In the genomic region with DNA sequence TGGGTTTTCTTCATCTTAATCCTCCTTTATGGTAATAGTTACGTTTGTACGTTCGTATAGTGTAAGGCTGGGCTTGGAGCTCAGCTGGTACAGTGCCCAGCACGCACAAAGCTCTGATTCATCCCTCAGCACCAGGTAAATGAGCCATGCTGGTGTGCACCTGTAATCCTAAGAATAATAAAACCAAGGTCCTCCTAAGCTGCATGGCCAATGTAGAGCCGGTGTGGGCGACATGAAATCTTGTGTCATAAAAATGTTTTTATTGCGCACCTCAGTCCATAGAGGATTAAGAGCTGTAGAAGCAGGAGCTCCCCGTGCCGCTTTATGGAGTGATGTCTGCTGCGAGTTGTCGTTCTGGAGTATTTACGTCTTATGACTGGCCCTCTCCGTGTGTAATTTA, we compare ENCODE assay signal across 29 mouse cellular contexts. TPM values are rescaled to one million over a fixed set of nuclear protein-coding genes. Genes with fewer than 3 reads are reported as not detected.
DNase-seq lines count a peak whose midpoint lies in the region; ATAC-seq and TF ChIP-seq lines count a peak whose summit lies in the region.
"Had no signal": no experiment of that assay in that cellular context is flagged by ENCODE, and none has a peak within 500 bp of the region (broad histone marks: within the 10 kb centered on the region; RNA-seq: fewer than 3 reads in every experiment).

No protein-coding gene starts in this region.

- H3K4me3 ChIP-seq in limb, embryonic 13.5 days = no peak overlapping the region
- no peak overlapping the region for H3K4me3 ChIP-seq in limb, embryonic 10.5 days
- no peak overlapping the region for H3K4me3 ChIP-seq in ES-E14 (ENCODE audit: insufficient read depth in 1 of 2, low read depth in 1 of 2, low read length in 2 of 2, poor library complexity in 1 of 2, severe bottlenecking in 1 of 2)
- no peak overlapping the region for H3K4me3 ChIP-seq in intestine, embryonic 16.5 days (ENCODE audit: low read length)
- H3K4me3 ChIP-seq: heart, embryonic 12.5 days; heart, embryonic 15.5 days had no signal

- H3K4me2 ChIP-seq in limb, embryonic 13.5 days (replicated peaks) = no peak overlapping the region
- no peak overlapping the region for H3K4me2 ChIP-seq in intestine, embryonic 16.5 days (ENCODE audit: low read depth, low read length)
- H3K4me2 ChIP-seq: heart, embryonic 12.5 days; heart, embryonic 15.5 days; hindbrain, embryonic 14.5 days had no signal

- in situ Hi-C loops in ES-E14 (cut with MboI; ENCODE audit: low sequenced_read_pairs in 2 of 2, unreplicated experiment in 2 of 2) = no loop called here

- peak; percentile 59; the same call in 1 of the 2 replicates for ATAC-seq in limb, embryonic 13.5 days (ENCODE audit: low FRiP score, low read depth)
- ATAC-seq in intestine, embryonic 16.5 days = peak; percentile 70
- ATAC-seq: activated CD4-positive, CD25-positive, alpha-beta regulatory T cell, adult 4 months; CD4-positive, CD25-positive, alpha-beta regulatory T cell, adult 4 months; forebrain, embryonic 14.5 days; forebrain, postnatal 0 days; hindbrain, postnatal 0 days; inflammation-experienced regulatory T-cells, adult 6 months had no signal

- peaks cover 8% of the 10 kb centered on the region for H3K4me1 ChIP-seq in limb, embryonic 13.5 days
- H3K4me1 ChIP-seq in limb, embryonic 10.5 days = peaks cover 5% of the 10 kb centered on the region
- H3K4me1 ChIP-seq in ES-E14 (ENCODE audit: control insufficient read depth in 2 of 2, insufficient read depth in 2 of 2, low read length in 2 of 2, poor library complexity in 1 of 2) = peaks cover 0 to 2% of the 10 kb centered on the region in 2 experiments; a peak in 1 of 4 replicates
- H3K4me1 ChIP-seq in intestine, embryonic 16.5 days (ENCODE audit: control insufficient read depth, insufficient read depth, low read length) = no peaks in the 10 kb centered on the region
- H3K4me1 ChIP-seq: heart, embryonic 15.5 days had no signal

- H3K9me3 ChIP-seq in limb, embryonic 13.5 days = no peaks in the 10 kb centered on the region
- no peaks in the 10 kb centered on the region for H3K9me3 ChIP-seq in limb, embryonic 10.5 days (replicated peaks)
- H3K9me3 ChIP-seq in ES-E14 (ENCODE audit: control insufficient read depth, insufficient read depth, low read depth, low read length) = no peaks in the 10 kb centered on the region
- no peaks in the 10 kb centered on the region for H3K9me3 ChIP-seq in intestine, embryonic 16.5 days (ENCODE audit: control insufficient read depth, low read length)
- H3K9me3 ChIP-seq: heart, embryonic 12.5 days; heart, embryonic 15.5 days had no signal

- H3K27ac ChIP-seq in limb, embryonic 13.5 days = no peak overlapping the region
- no peak overlapping the region for H3K27ac ChIP-seq in limb, embryonic 10.5 days
- no peak overlapping the region for H3K27ac ChIP-seq in ES-E14 (ENCODE audit: insufficient read depth, low read depth, low read length, poor library complexity, severe bottlenecking)
- H3K27ac ChIP-seq in intestine, embryonic 16.5 days (ENCODE audit: low read length) = no peak overlapping the region
- H3K27ac ChIP-seq: heart, embryonic 15.5 days; hindbrain, embryonic 14.5 days; hindbrain, postnatal 0 days had no signal

- H3K9ac ChIP-seq in limb, embryonic 13.5 days = no peak overlapping the region
- H3K9ac ChIP-seq in ES-E14 (ENCODE audit: insufficient read depth, low read depth, low read length, poor library complexity, severe bottlenecking) = peak overlapping the region; percentile 64; the same call in 1 of the 2 replicates
- H3K9ac ChIP-seq in intestine, embryonic 16.5 days (ENCODE audit: low read depth, low read length) = no peak overlapping the region
- H3K9ac ChIP-seq: forebrain, postnatal 0 days; heart, embryonic 12.5 days; heart, embryonic 15.5 days; hindbrain, embryonic 14.5 days had no signal

- peaks cover 29% of the 10 kb centered on the region for H3K36me3 ChIP-seq in limb, embryonic 13.5 days
- H3K36me3 ChIP-seq in limb, embryonic 10.5 days = peaks cover 33% of the 10 kb centered on the region
- H3K36me3 ChIP-seq in ES-E14 (ENCODE audit: control insufficient read depth, insufficient read depth, low read length, poor library complexity, severe bottlenecking) = no peaks in the 10 kb centered on the region
- no peaks in the 10 kb centered on the region for H3K36me3 ChIP-seq in intestine, embryonic 16.5 days (ENCODE audit: control insufficient read depth, insufficient read depth, low read length)

- DNase-seq in limb, embryonic 10.5 days (ENCODE audit: low spot score) = no peak
- no peak for DNase-seq in ES-E14 (ENCODE audit: low read depth, low spot score)
- peak; percentile 70 for DNase-seq in fat pad, adult 2 months (ENCODE audit: extremely low read depth, low read depth, low spot score)
- DNase-seq in adrenal gland, postnatal 10 days = no peak
- DNase-seq: adrenal gland, adult 8-10 months; cerebellum, adult 18-20 months; cerebellum, adult 9-10 months; gastrocnemius, postnatal 10 days; gastrocnemius, postnatal 36 days; heart, adult 18-20 months; heart, postnatal 10 days had no signal

- no peaks in the 10 kb centered on the region for H3K27me3 ChIP-seq in limb, embryonic 13.5 days
- no peaks in the 10 kb centered on the region for H3K27me3 ChIP-seq in limb, embryonic 10.5 days (ENCODE audit: low read depth, poor library complexity, severe bottlenecking)
- H3K27me3 ChIP-seq in intestine, embryonic 16.5 days (replicated peaks; ENCODE audit: control insufficient read depth, insufficient read depth, low read length) = no peaks in the 10 kb centered on the region
- H3K27me3 ChIP-seq: heart, embryonic 12.5 days; heart, embryonic 15.5 days had no signal

- 72% methylated on average over 13 of the region's 13 CpGs for WGBS in limb, embryonic 13.5 days
- WGBS in limb, embryonic 10.5 days = 93% methylated on average over 13 of the region's 13 CpGs
- WGBS in intestine, embryonic 16.5 days = 78% methylated on average over 13 of the region's 13 CpGs

TF ChIP-seq in ES-E14, 5 proteins besides CTCF, POLR2A, EP300 and RAD21:
- no peak for TF ChIP-seq HCFC1 (IDR thresholded peaks at IDR 0.05; ENCODE audit: borderline replicate concordance, insufficient read depth, low read length)

RNA-seq across cellular contexts. Expression of gene Tmbim7, which starts 17.7 kb away (rescaled TPM):
- not detected in 2 replicates for polyA plus RNA-seq in limb, embryonic 13.5 days (2015; fragmentation: Nextera tagmentation; extraction: Ambion mirVana)
- not detected in 2 replicates for polyA plus RNA-seq in limb, embryonic 10.5 days (2016; fragmentation: Nextera tagmentation; extraction: Ambion mirVana)
- not detected in 2 replicates for total RNA-seq in ES-E14 (2012; rRNA removed)
- polyA plus RNA-seq in intestine, embryonic 16.5 days (2015; fragmentation: Nextera tagmentation; extraction: Ambion mirVana) = not detected in 2 replicates
- not detected for total RNA-seq in adrenal gland, postnatal 10 days (2021)
- total RNA-seq: adrenal gland, adult 8-10 months; adrenal gland, postnatal 36 days; forebrain, postnatal 0 days; gastrocnemius, postnatal 10 days; gastrocnemius, postnatal 36 days; heart, adult 18-20 months; heart, postnatal 10 days; heart, postnatal 4 days; hindbrain, postnatal 0 days had no signal
- polyA plus RNA-seq: C2C12; CD4-positive, CD25-positive, alpha-beta regulatory T cell, adult 4 months; embryonic facial prominence, embryonic 11.5 days; embryonic facial prominence, embryonic 14.5 days; forebrain, embryonic 11.5 days; forebrain, embryonic 14.5 days; forebrain, postnatal 0 days; heart, embryonic 12.5 days; heart, embryonic 15.5 days; hindbrain, embryonic 11.5 days; hindbrain, embryonic 14.5 days; hindbrain, postnatal 0 days; inflammation-experienced regulatory T-cells, adult 6 months had no signal

RNA-seq across cellular contexts. Expression of gene Gatad1, which starts 23.7 kb away (rescaled TPM):
- polyA plus RNA-seq in limb, embryonic 13.5 days (2015; fragmentation: Nextera tagmentation; extraction: Ambion mirVana) = 60.8 and 63.3 TPM in 2 replicates
- 66.9 and 68.7 TPM in 2 replicates for polyA plus RNA-seq in limb, embryonic 10.5 days (2016; fragmentation: Nextera tagmentation; extraction: Ambion mirVana)
- 67.4 and 90.0 TPM in 2 replicates for total RNA-seq in ES-E14 (2012; rRNA removed)
- 50.9 and 52.4 TPM in 2 replicates for polyA plus RNA-seq in intestine, embryonic 16.5 days (2015; fragmentation: Nextera tagmentation; extraction: Ambion mirVana)
- total RNA-seq in adrenal gland, postnatal 10 days (2021) = 100 to 1,000 TPM; 121 to 123 TPM

RNA-seq across cellular contexts. Expression of gene Rbm48, which starts 36.9 kb away (rescaled TPM):
- polyA plus RNA-seq in limb, embryonic 13.5 days (2015; fragmentation: Nextera tagmentation; extraction: Ambion mirVana) = 14.2 and 17.4 TPM in 2 replicates
- polyA plus RNA-seq in limb, embryonic 10.5 days (2016; fragmentation: Nextera tagmentation; extraction: Ambion mirVana) = 13.4 and 15.2 TPM in 2 replicates
- total RNA-seq in ES-E14 (2012; rRNA removed) = 21.9 and 25.0 TPM in 2 replicates
- 8.9 and 10.3 TPM in 2 replicates for polyA plus RNA-seq in intestine, embryonic 16.5 days (2015; fragmentation: Nextera tagmentation; extraction: Ambion mirVana)
- total RNA-seq in adrenal gland, postnatal 10 days (2021) = 10 to 100 TPM in 1 of 2 experiments, 1 to 10 TPM in 1; 8.0 to 11.6 TPM

RNA-seq across cellular contexts. Expression of gene Pex1, which starts 37.4 kb away (rescaled TPM):
- 22.0 and 22.7 TPM in 2 replicates for polyA plus RNA-seq in limb, embryonic 13.5 days (2015; fragmentation: Nextera tagmentation; extraction: Ambion mirVana)
- 14.6 and 17.2 TPM in 2 replicates for polyA plus RNA-seq in limb, embryonic 10.5 days (2016; fragmentation: Nextera tagmentation; extraction: Ambion mirVana)
- total RNA-seq in ES-E14 (2012; rRNA removed) = 12.9 and 14.9 TPM in 2 replicates
- 17.0 and 18.9 TPM in 2 replicates for polyA plus RNA-seq in intestine, embryonic 16.5 days (2015; fragmentation: Nextera tagmentation; extraction: Ambion mirVana)
- 10 to 100 TPM; 17.5 to 30.2 TPM for total RNA-seq in adrenal gland, postnatal 10 days (2021)
